Mouse (Mus musculus): Measurements from ENCODE around the gene Atp6v1e2. TPM values are rescaled to one million over a fixed set of nuclear protein-coding genes. Genes with fewer than 3 reads are reported as not detected.

Gene Atp6v1e2
- polyA plus RNA-seq, 1 experiment from 2014 or later: not detected

- H3K4me2 ChIP-seq (ENCODE audit: low read length): peak overlapping the region; percentile 50
- 2% methylated on average over 20 of the region's 20 CpGs for WGBS
- H3K27me3 ChIP-seq (ENCODE audit: control insufficient read depth, insufficient read depth, low read length): no peaks in the 10 kb centered on the region
Measured at GRCm38 (mm10) chr17:86937497-86938155, 10.1 kb downstream of the Atp6v1e2 start.

GRCm38 (mm10) chr17:86937064-86937463 is 10.6 kb downstream of the Atp6v1e2 start:
- peak overlapping the region; percentile 50 for H3K4me2 ChIP-seq (ENCODE audit: low read length)
- no peaks in the 10 kb centered on the region for H3K36me3 ChIP-seq (ENCODE audit: control insufficient read depth, insufficient read depth, low read length)
- WGBS: 62% methylated on average over 2 of the region's 2 CpGs
- H3K4me1 ChIP-seq (ENCODE audit: control insufficient read depth, insufficient read depth, low read length): peaks cover 12% of the 10 kb centered on the region
- no peak overlapping the region; the same call in 1 of the 2 replicates for H3K9ac ChIP-seq (replicated peaks; ENCODE audit: low read length)
- DNase-seq (peak; percentile 14), ATAC-seq (ENCODE audit: low FRiP score, low TSS enrichment) (no peak)
- H3K27me3 ChIP-seq (ENCODE audit: control insufficient read depth, insufficient read depth, low read length): no peaks in the 10 kb centered on the region
- no peak overlapping the region for H3K4me3 ChIP-seq (replicated peaks; ENCODE audit: low read depth, low read length)
- no peak overlapping the region for H3K27ac ChIP-seq (replicated peaks; ENCODE audit: low read depth, low read length)
- H3K9me3 ChIP-seq (ENCODE audit: control insufficient read depth, low read length): no peaks in the 10 kb centered on the region

More at GRCm38 (mm10) chr17:86937497-86938155, 10.1 kb downstream of the Atp6v1e2 start:
- no peak overlapping the region; the same call in 1 of the 2 replicates for H3K9ac ChIP-seq (replicated peaks; ENCODE audit: low read length)
- no peaks in the 10 kb centered on the region for H3K36me3 ChIP-seq (ENCODE audit: control insufficient read depth, insufficient read depth, low read length)
- H3K27ac ChIP-seq (replicated peaks; ENCODE audit: low read depth, low read length): no peak overlapping the region
- peaks cover 12% of the 10 kb centered on the region for H3K4me1 ChIP-seq (ENCODE audit: control insufficient read depth, insufficient read depth, low read length)
- H3K4me3 ChIP-seq (replicated peaks; ENCODE audit: low read depth, low read length): peak overlapping the region; percentile 25
- DNase-seq: peak; percentile 85
- ATAC-seq (ENCODE audit: low FRiP score, low TSS enrichment): peak; percentile 82
- H3K9me3 ChIP-seq (ENCODE audit: control insufficient read depth, low read length): no peaks in the 10 kb centered on the region

- H3K4me1 ChIP-seq (ENCODE audit: control insufficient read depth, insufficient read depth, low read length): peaks cover 9% of the 10 kb centered on the region
- peak overlapping the region; percentile 7; the same call in 1 of the 2 replicates for H3K4me2 ChIP-seq (ENCODE audit: low read length)
- H3K27ac ChIP-seq (replicated peaks; ENCODE audit: low read depth, low read length): peak overlapping the region; percentile 53
- H3K4me3 ChIP-seq (replicated peaks; ENCODE audit: low read depth, low read length): no peak overlapping the region
- H3K9ac ChIP-seq (replicated peaks; ENCODE audit: low read length): no peak overlapping the region; the same call in 1 of the 2 replicates
- H3K36me3 ChIP-seq (ENCODE audit: control insufficient read depth, insufficient read depth, low read length): no peaks in the 10 kb centered on the region
- DNase-seq (peak; percentile 70), ATAC-seq (ENCODE audit: low FRiP score, low TSS enrichment) (peak; percentile 61; the same call in 1 of the 2 replicates)
- no peaks in the 10 kb centered on the region for H3K9me3 ChIP-seq (ENCODE audit: control insufficient read depth, low read length)
- WGBS: 16% methylated on average over 5 of the region's 5 CpGs
- no peaks in the 10 kb centered on the region for H3K27me3 ChIP-seq (ENCODE audit: control insufficient read depth, insufficient read depth, low read length)
Measured at GRCm38 (mm10) chr17:86932896-86933295, 14.8 kb downstream of the Atp6v1e2 start.

GRCm38 (mm10) chr17:86929981-86930380 is 17.7 kb downstream of the Atp6v1e2 start:
- H3K4me3 ChIP-seq (replicated peaks; ENCODE audit: low read depth, low read length): no peak overlapping the region
- no peak overlapping the region for H3K27ac ChIP-seq (replicated peaks; ENCODE audit: low read depth, low read length)
- no peaks in the 10 kb centered on the region for H3K27me3 ChIP-seq (ENCODE audit: control insufficient read depth, insufficient read depth, low read length)
- H3K9ac ChIP-seq (replicated peaks; ENCODE audit: low read length): no peak overlapping the region
- peaks cover 11% of the 10 kb centered on the region; the same call in 1 of the 2 replicates for H3K9me3 ChIP-seq (ENCODE audit: control insufficient read depth, low read length)
- DNase-seq (no peak), ATAC-seq (ENCODE audit: low FRiP score, low TSS enrichment) (no peak)
- no peak overlapping the region for H3K4me2 ChIP-seq (ENCODE audit: low read length)
- H3K4me1 ChIP-seq (ENCODE audit: control insufficient read depth, insufficient read depth, low read length): peaks cover 9% of the 10 kb centered on the region
- H3K36me3 ChIP-seq (ENCODE audit: control insufficient read depth, insufficient read depth, low read length): no peaks in the 10 kb centered on the region

- no peak for DNase-seq
- no peak for ATAC-seq (ENCODE audit: low FRiP score, low TSS enrichment)
- 84% methylated on average over 6 of the region's 6 CpGs for WGBS
- H3K4me2 ChIP-seq (ENCODE audit: low read length): no peak overlapping the region
- no peak overlapping the region for H3K4me3 ChIP-seq (replicated peaks; ENCODE audit: low read depth, low read length)
- H3K9me3 ChIP-seq (ENCODE audit: control insufficient read depth, low read length): peaks cover 11% of the 10 kb centered on the region; the same call in 1 of the 2 replicates
- H3K4me1 ChIP-seq (ENCODE audit: control insufficient read depth, insufficient read depth, low read length): peaks cover 9% of the 10 kb centered on the region
- no peaks in the 10 kb centered on the region for H3K27me3 ChIP-seq (ENCODE audit: control insufficient read depth, insufficient read depth, low read length)
- no peak overlapping the region for H3K27ac ChIP-seq (replicated peaks; ENCODE audit: low read depth, low read length)
- no peak overlapping the region for H3K9ac ChIP-seq (replicated peaks; ENCODE audit: low read length)
- H3K36me3 ChIP-seq (ENCODE audit: control insufficient read depth, insufficient read depth, low read length): no peaks in the 10 kb centered on the region
Measured at GRCm38 (mm10) chr17:86929355-86929754, 18.3 kb downstream of the Atp6v1e2 start.

- Histone ChIP-seq H3K27ac (replicated peaks; ENCODE audit: low read depth, low read length) (no peak overlapping the region), H3K9me3 (ENCODE audit: control insufficient read depth, low read length) (peaks cover 11% of the 10 kb centered on the region; the same call in 1 of the 2 replicates), H3K27me3 (ENCODE audit: control insufficient read depth, insufficient read depth, low read length) (no peaks in the 10 kb centered on the region), H3K4me3 (replicated peaks; ENCODE audit: low read depth, low read length) (no peak overlapping the region), H3K9ac (replicated peaks; ENCODE audit: low read length) (no peak overlapping the region), H3K36me3 (ENCODE audit: control insufficient read depth, insufficient read depth, low read length) (no peaks in the 10 kb centered on the region), H3K4me1 (ENCODE audit: control insufficient read depth, insufficient read depth, low read length) (no peaks in the 10 kb centered on the region), H3K4me2 (ENCODE audit: low read length) (no peak overlapping the region)
- no peak for ATAC-seq (ENCODE audit: low FRiP score, low TSS enrichment)
- DNase-seq: no peak
- WGBS: 89% methylated on average over 3 of the region's 3 CpGs
Measured at GRCm38 (mm10) chr17:86926836-86927235, 20.9 kb downstream of the Atp6v1e2 start.

GRCm38 (mm10) chr17:86924679-86925078 is 23.0 kb downstream of the Atp6v1e2 start:
- 77% methylated on average over 3 of the region's 3 CpGs for WGBS
- no peak for DNase-seq
- Histone ChIP-seq H3K4me3 (replicated peaks; ENCODE audit: low read depth, low read length) (no peak overlapping the region), H3K4me2 (ENCODE audit: low read length) (no peak overlapping the region), H3K27ac (replicated peaks; ENCODE audit: low read depth, low read length) (no peak overlapping the region), H3K9ac (replicated peaks; ENCODE audit: low read length) (no peak overlapping the region), H3K27me3 (ENCODE audit: control insufficient read depth, insufficient read depth, low read length) (no peaks in the 10 kb centered on the region), H3K9me3 (ENCODE audit: control insufficient read depth, low read length) (peaks cover 11% of the 10 kb centered on the region; the same call in 1 of the 2 replicates), H3K36me3 (ENCODE audit: control insufficient read depth, insufficient read depth, low read length) (no peaks in the 10 kb centered on the region), H3K4me1 (ENCODE audit: control insufficient read depth, insufficient read depth, low read length) (no peaks in the 10 kb centered on the region)
- ATAC-seq (ENCODE audit: low FRiP score, low TSS enrichment): no peak

- Histone ChIP-seq H3K9ac (replicated peaks; ENCODE audit: low read length) (no peak overlapping the region), H3K4me1 (ENCODE audit: control insufficient read depth, insufficient read depth, low read length) (no peaks in the 10 kb centered on the region), H3K27ac (replicated peaks; ENCODE audit: low read depth, low read length) (no peak overlapping the region), H3K9me3 (ENCODE audit: control insufficient read depth, low read length) (no peaks in the 10 kb centered on the region), H3K27me3 (ENCODE audit: control insufficient read depth, insufficient read depth, low read length) (no peaks in the 10 kb centered on the region), H3K36me3 (ENCODE audit: control insufficient read depth, insufficient read depth, low read length) (no peaks in the 10 kb centered on the region), H3K4me3 (replicated peaks; ENCODE audit: low read depth, low read length) (no peak overlapping the region), H3K4me2 (ENCODE audit: low read length) (no peak overlapping the region)
- WGBS: 86% methylated on average over 11 of the region's 11 CpGs
- ATAC-seq (ENCODE audit: low FRiP score, low TSS enrichment) (no peak), DNase-seq (no peak)
Measured at GRCm38 (mm10) chr17:86919729-86920128, 28.0 kb downstream of the Atp6v1e2 start.

- 78% methylated on average over 6 of the region's 6 CpGs for WGBS
- DNase-seq (no peak), ATAC-seq (ENCODE audit: low FRiP score, low TSS enrichment) (no peak)
- Histone ChIP-seq H3K9me3 (ENCODE audit: control insufficient read depth, low read length) (no peaks in the 10 kb centered on the region), H3K4me1 (ENCODE audit: control insufficient read depth, insufficient read depth, low read length) (no peaks in the 10 kb centered on the region), H3K27me3 (ENCODE audit: control insufficient read depth, insufficient read depth, low read length) (no peaks in the 10 kb centered on the region), H3K4me2 (ENCODE audit: low read length) (no peak overlapping the region), H3K9ac (replicated peaks; ENCODE audit: low read length) (no peak overlapping the region), H3K36me3 (ENCODE audit: control insufficient read depth, insufficient read depth, low read length) (no peaks in the 10 kb centered on the region), H3K4me3 (replicated peaks; ENCODE audit: low read depth, low read length) (no peak overlapping the region), H3K27ac (replicated peaks; ENCODE audit: low read depth, low read length) (no peak overlapping the region)
Measured at GRCm38 (mm10) chr17:86918786-86919185, 28.9 kb downstream of the Atp6v1e2 start.
